ENCODE assay signal across 10 mouse cellular contexts in genomic region chr10:105489970-105490735, GRCm38 (mm10).
DNase-seq lines count a peak whose midpoint lies in the region; ATAC-seq and TF ChIP-seq lines count a peak whose summit lies in the region.
"Had no signal": no experiment of that assay in that cellular context is flagged by ENCODE, and none has a peak within 500 bp of the region (broad histone marks: within the 10 kb centered on the region; RNA-seq: fewer than 3 reads in every experiment).

No protein-coding gene starts in this region.

- H3K4me1 ChIP-seq in embryonic facial prominence, embryonic 14.5 days (ENCODE audit: control insufficient read depth, insufficient read depth, low read length) = no peaks in the 10 kb centered on the region; the same call in 1 of the 2 replicates
- peaks cover 30% of the 10 kb centered on the region for H3K4me1 ChIP-seq in neural tube, embryonic 13.5 days (replicated peaks)
- H3K4me1 ChIP-seq in cerebellum, adult 2 months (ENCODE audit: control insufficient read depth, insufficient read depth, low read length) = peaks cover 2% of the 10 kb centered on the region
- H3K4me1 ChIP-seq: stomach, embryonic 15.5 days had no signal

- H3K27ac ChIP-seq in embryonic facial prominence, embryonic 14.5 days (replicated peaks; ENCODE audit: low read depth, low read length) = no peak overlapping the region
- 0 out of 2 replicates have a peak overlapping the region, but pooled peaks have one; percentile 46 for H3K27ac ChIP-seq in neural tube, embryonic 13.5 days (replicated peaks)
- no peak overlapping the region for H3K27ac ChIP-seq in cerebellum, adult 2 months (ENCODE audit: insufficient read depth, low read length)
- H3K27ac ChIP-seq: stomach, embryonic 15.5 days had no signal

- no peak for TF ChIP-seq CTCF in cerebellum, adult 2 months (IDR thresholded peaks at IDR 0.05; ENCODE audit: borderline replicate concordance, insufficient read depth, low read depth, low read length)

- H3K36me3 ChIP-seq in embryonic facial prominence, embryonic 14.5 days (ENCODE audit: control insufficient read depth, insufficient read depth, low read length) = 0 out of 2 replicates have a peak, but pooled peaks cover 3% of the 10 kb centered on the region
- no peaks in the 10 kb centered on the region for H3K36me3 ChIP-seq in neural tube, embryonic 13.5 days
- H3K36me3 ChIP-seq: G1E had no signal

- 0 out of 2 replicates have a peak overlapping the region, but pooled peaks have one; percentile 1 for H3K4me3 ChIP-seq in embryonic facial prominence, embryonic 14.5 days (ENCODE audit: low read depth, low read length)
- no peak overlapping the region for H3K4me3 ChIP-seq in neural tube, embryonic 13.5 days
- no peak overlapping the region for H3K4me3 ChIP-seq in cerebellum, adult 2 months (replicated peaks; ENCODE audit: insufficient read depth, low read depth, low read length)
- H3K4me3 ChIP-seq: stomach, embryonic 15.5 days had no signal

- peak overlapping the region; percentile 36 for H3K4me2 ChIP-seq in embryonic facial prominence, embryonic 14.5 days (ENCODE audit: low read depth, low read length)
- H3K4me2 ChIP-seq in neural tube, embryonic 13.5 days = peak overlapping the region; percentile 30
- H3K4me2 ChIP-seq: stomach, embryonic 15.5 days had no signal

- 39% methylated on average over 14 of the region's 14 CpGs for WGBS in embryonic facial prominence, embryonic 14.5 days
- 40% methylated on average over 14 of the region's 14 CpGs for WGBS in neural tube, embryonic 13.5 days
- 69% methylated on average over 14 of the region's 14 CpGs for WGBS in cerebellum, adult 2 months

- ATAC-seq in embryonic facial prominence, embryonic 14.5 days (ENCODE audit: low read depth) = peak; percentile 77; the same call in 1 of the 2 replicates
- ATAC-seq in neural tube, embryonic 13.5 days (ENCODE audit: low read depth) = peak; percentile 57; the same call in 1 of the 2 replicates
- no peak for ATAC-seq in cerebellum, adult (ENCODE audit: insufficient number of reproducible peaks, low FRiP score, low TSS enrichment)

- DNase-seq in layer of hippocampus, adult 9-11 months = peak; percentile 22
- DNase-seq in layer of hippocampus, postnatal 14 days (ENCODE audit: low spot score in 2 of 2) = no peak
- no peak for DNase-seq in embryonic facial prominence, embryonic 14.5 days (ENCODE audit: low spot score)
- peak; percentile 4 for DNase-seq in kidney, adult 9 months
- DNase-seq in cerebellum, adult 2 months = no peak
- DNase-seq in T-cell, adult 2 months (ENCODE audit: low spot score) = no peak

- no peaks in the 10 kb centered on the region for H3K9me3 ChIP-seq in embryonic facial prominence, embryonic 14.5 days (ENCODE audit: control insufficient read depth, low read length)
- no peaks in the 10 kb centered on the region for H3K9me3 ChIP-seq in neural tube, embryonic 13.5 days
- H3K9me3 ChIP-seq: G1E; stomach, embryonic 15.5 days had no signal

- TF ChIP-seq POLR2A in cerebellum, adult 2 months (IDR thresholded peaks at IDR 0.05; ENCODE audit: borderline replicate concordance, insufficient read depth, low read length) = no peak

- no peaks in the 10 kb centered on the region for H3K27me3 ChIP-seq in embryonic facial prominence, embryonic 14.5 days (replicated peaks; ENCODE audit: control insufficient read depth, insufficient read depth, low read length)
- H3K27me3 ChIP-seq in neural tube, embryonic 13.5 days = no peaks in the 10 kb centered on the region
- H3K27me3 ChIP-seq in cerebellum, adult 2 months (ENCODE audit: control insufficient read depth, insufficient read depth, low read length) = no peaks in the 10 kb centered on the region
- H3K27me3 ChIP-seq: stomach, embryonic 15.5 days had no signal

- H3K9ac ChIP-seq in embryonic facial prominence, embryonic 14.5 days (ENCODE audit: low read depth, low read length) = no peak overlapping the region
- H3K9ac ChIP-seq in neural tube, embryonic 13.5 days = no peak overlapping the region
- H3K9ac ChIP-seq: stomach, embryonic 15.5 days had no signal

Comparison
In these comparisons a context has a peak if more than half of its experiments do, and no peak if none do; other contexts are left out.
1. DNase-seq: peak in layer of hippocampus, adult 9-11 months (single experiment) and kidney, adult 9 months (single experiment); none in layer of hippocampus, postnatal 14 days (0 of 2), embryonic facial prominence, embryonic 14.5 days (single experiment), cerebellum, adult 2 months (0 of 2) and T-cell, adult 2 months (single experiment).